Mouse (Mus musculus): Measurements from ENCODE around the gene Cryab.

DNA sequence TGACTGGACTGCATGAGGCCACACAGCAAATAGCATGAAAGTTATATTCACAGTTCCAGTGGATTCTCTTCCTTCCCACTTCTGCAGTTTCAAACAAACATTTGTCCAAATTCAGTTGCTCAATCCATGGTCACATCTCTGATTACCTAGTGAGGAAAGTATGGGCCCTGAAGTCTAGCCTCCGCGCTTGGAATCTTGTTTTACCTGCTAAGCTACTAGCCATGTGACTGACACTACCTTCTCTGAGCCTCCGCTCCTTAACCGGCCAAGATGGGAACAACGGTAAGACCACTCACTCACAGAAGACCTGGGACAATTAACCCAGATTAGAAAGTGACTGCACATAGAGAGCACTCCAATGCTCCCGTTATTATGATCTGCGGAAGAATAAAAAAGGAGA lies 5.3 kb upstream of the Cryab start:
- TF ChIP-seq GATA1 (IDR thresholded peaks at IDR 0.05; ENCODE audit: borderline replicate concordance, low read length) (no peak), CTCF (IDR thresholded peaks at IDR 0.05; ENCODE audit: low read depth, low read length) (no peak)
